Mouse (Mus musculus) ES-E14 (cell line): ENCODE measurements around the gene Nacc2.

Experiments
- CHD2 ChIP-seq: IDR thresholded peaks from 2 replicates; pipeline ENCODE4 v1.6.1; 2014; ENCODE audit warnings: mild to moderate bottlenecking, low read depth, low read length, inconsistent platforms
- HCFC1 ChIP-seq: IDR thresholded peaks from 2 replicates; pipeline ENCODE4 v1.6.1; 2012; ENCODE audit warnings: low read length, inconsistent platforms, borderline replicate concordance; ENCODE audit not compliant: insufficient read depth
- ZNF384 ChIP-seq: IDR thresholded peaks from 2 replicates; pipeline ENCODE4 v1.6.1; 2012; ENCODE audit warnings: low read depth, low read length, inconsistent platforms

DNA sequence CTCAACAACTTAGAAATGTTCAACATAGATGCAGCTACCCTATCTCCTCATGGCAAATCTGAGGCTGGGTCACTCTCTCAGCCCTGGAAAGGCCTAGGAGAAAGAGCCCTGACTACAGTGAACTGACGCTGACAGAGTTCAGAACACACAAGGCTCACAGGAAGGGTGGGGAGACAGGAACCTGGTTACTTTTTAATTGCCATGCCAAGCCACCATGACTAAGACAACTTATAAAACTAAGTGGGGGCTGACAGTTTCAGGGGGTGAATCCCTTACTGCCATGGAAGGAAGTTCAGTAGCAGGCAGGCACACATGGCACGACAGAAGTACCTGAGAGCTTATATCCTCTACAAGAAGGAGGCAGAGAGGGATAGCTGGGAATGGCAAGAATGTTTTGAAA lies 16.8 kb downstream of the Nacc2 start:
- no peak for TF ChIP-seq CHD2
- no peak for TF ChIP-seq HCFC1
- no peak for TF ChIP-seq ZNF384
